ENCODE assay signal across 36 mouse cellular contexts in genomic region chr9:40878998-40879397, GRCm38 (mm10). TPM values are rescaled to one million over a fixed set of nuclear protein-coding genes. Genes with fewer than 3 reads are reported as not detected.
DNase-seq lines count a peak whose midpoint lies in the region; ATAC-seq and TF ChIP-seq lines count a peak whose summit lies in the region.
"Had no signal": no experiment of that assay in that cellular context is flagged by ENCODE, and none has a peak within 500 bp of the region (broad histone marks: within the 10 kb centered on the region; RNA-seq: fewer than 3 reads in every experiment).

No protein-coding gene starts in this region.

- H3K27me3 ChIP-seq in forebrain, embryonic 11.5 days (ENCODE audit: control insufficient read depth, insufficient read depth, low read length) = peaks cover 92% of the 10 kb centered on the region
- peaks cover 73% of the 10 kb centered on the region for H3K27me3 ChIP-seq in forebrain, embryonic 16.5 days (replicated peaks; ENCODE audit: control insufficient read depth, insufficient read depth, low read length)
- peaks cover 67% of the 10 kb centered on the region for H3K27me3 ChIP-seq in limb, embryonic 11.5 days (ENCODE audit: control insufficient read depth, insufficient read depth, low read length)
- peaks cover 97% of the 10 kb centered on the region for H3K27me3 ChIP-seq in limb, embryonic 10.5 days (ENCODE audit: low read depth, poor library complexity, severe bottlenecking)
- H3K27me3 ChIP-seq in E14TG2a.4 (ENCODE audit: insufficient read depth, low read length) = peaks cover 82% of the 10 kb centered on the region

- H3K9ac ChIP-seq in forebrain, embryonic 11.5 days (ENCODE audit: low read length) = no peak overlapping the region
- no peak overlapping the region for H3K9ac ChIP-seq in forebrain, embryonic 16.5 days (replicated peaks; ENCODE audit: low read depth, low read length)
- H3K9ac ChIP-seq in limb, embryonic 11.5 days (ENCODE audit: low read length) = no peak overlapping the region
- H3K9ac ChIP-seq in ES-E14 (ENCODE audit: insufficient read depth, low read depth, low read length, poor library complexity, severe bottlenecking) = no peak overlapping the region
- H3K9ac ChIP-seq: embryonic facial prominence, embryonic 15.5 days; heart, embryonic 13.5 days; limb, embryonic 15.5 days; liver, embryonic 13.5 days; stomach, embryonic 15.5 days had no signal

- H3K9me3 ChIP-seq in forebrain, embryonic 11.5 days (ENCODE audit: control insufficient read depth, low read length) = no peaks in the 10 kb centered on the region
- no peaks in the 10 kb centered on the region for H3K9me3 ChIP-seq in forebrain, embryonic 16.5 days (ENCODE audit: control insufficient read depth, low read length)
- H3K9me3 ChIP-seq in limb, embryonic 11.5 days (ENCODE audit: control insufficient read depth, low read length) = no peaks in the 10 kb centered on the region
- H3K9me3 ChIP-seq in limb, embryonic 10.5 days (replicated peaks) = no peaks in the 10 kb centered on the region
- peaks cover 14% of the 10 kb centered on the region for H3K9me3 ChIP-seq in E14TG2a.4 (ENCODE audit: low read length)
- H3K9me3 ChIP-seq in ES-E14 (ENCODE audit: control insufficient read depth, insufficient read depth, low read depth, low read length) = no peaks in the 10 kb centered on the region
- H3K9me3 ChIP-seq: embryonic facial prominence, embryonic 15.5 days; G1E; heart, embryonic 13.5 days; limb, embryonic 15.5 days; liver, embryonic 13.5 days; stomach, embryonic 15.5 days had no signal

- no peaks in the 10 kb centered on the region for H3K36me3 ChIP-seq in forebrain, embryonic 11.5 days (ENCODE audit: control insufficient read depth, insufficient read depth, low read length)
- H3K36me3 ChIP-seq in forebrain, embryonic 16.5 days (ENCODE audit: control insufficient read depth, insufficient read depth) = no peaks in the 10 kb centered on the region
- no peaks in the 10 kb centered on the region for H3K36me3 ChIP-seq in limb, embryonic 11.5 days (ENCODE audit: control insufficient read depth, insufficient read depth, low read length)
- no peaks in the 10 kb centered on the region for H3K36me3 ChIP-seq in limb, embryonic 10.5 days
- no peaks in the 10 kb centered on the region for H3K36me3 ChIP-seq in E14TG2a.4 (ENCODE audit: insufficient read depth, low read length)
- no peaks in the 10 kb centered on the region for H3K36me3 ChIP-seq in ES-E14 (ENCODE audit: control insufficient read depth, insufficient read depth, low read length, poor library complexity, severe bottlenecking)
- H3K36me3 ChIP-seq: embryonic facial prominence, embryonic 15.5 days; G1E; heart, embryonic 13.5 days; limb, embryonic 15.5 days; liver, embryonic 13.5 days; stomach, embryonic 15.5 days had no signal

- DNase-seq in forebrain, embryonic 11.5 days (ENCODE audit: low spot score) = peak; percentile 57
- peak; percentile 42 for DNase-seq in limb, embryonic 11.5 days (ENCODE audit: low spot score)
- DNase-seq in limb, embryonic 10.5 days (ENCODE audit: low spot score) = no peak
- DNase-seq in ES-E14 (ENCODE audit: low read depth, low spot score) = peak; percentile 36
- DNase-seq in gastrocnemius, postnatal 14 days = no peak
- no peak for DNase-seq in left cerebral cortex, adult 18-20 months (ENCODE audit: low spot score in 2 of 2)
- DNase-seq: adrenal gland, postnatal 25 days; cerebellum, adult 2 months; cerebellum, postnatal 25 days; gastrocnemius, adult 2 months; heart, postnatal 10 days; kidney, adult 11 months; kidney, postnatal 25 days; liver, embryonic 13.5 days; lung, adult 18-20 months; lung, postnatal 4 days; right cerebral cortex, postnatal 25 days had no signal

- under 1% methylated on average over 14 of the region's 14 CpGs for WGBS in forebrain, embryonic 11.5 days
- 1% methylated on average over 14 of the region's 14 CpGs for WGBS in forebrain, embryonic 16.5 days
- WGBS in limb, embryonic 11.5 days = under 1% methylated on average over 14 of the region's 14 CpGs
- 2% methylated on average over 14 of the region's 14 CpGs for WGBS in limb, embryonic 10.5 days

- H3K4me1 ChIP-seq in forebrain, embryonic 11.5 days (replicated peaks; ENCODE audit: control insufficient read depth, insufficient read depth, low read length) = peaks cover 6% of the 10 kb centered on the region
- peaks cover 8% of the 10 kb centered on the region for H3K4me1 ChIP-seq in forebrain, embryonic 16.5 days (replicated peaks; ENCODE audit: control insufficient read depth, insufficient read depth, low read length)
- peaks cover 3% of the 10 kb centered on the region; the same call in 1 of the 2 replicates for H3K4me1 ChIP-seq in limb, embryonic 11.5 days (ENCODE audit: control insufficient read depth, insufficient read depth, low read length)
- H3K4me1 ChIP-seq in limb, embryonic 10.5 days = peaks cover 18% of the 10 kb centered on the region
- H3K4me1 ChIP-seq in E14TG2a.4 (replicated peaks; ENCODE audit: low read depth, low read length) = peaks cover 29% of the 10 kb centered on the region
- H3K4me1 ChIP-seq in ES-E14 (ENCODE audit: control insufficient read depth in 2 of 2, insufficient read depth in 2 of 2, low read length in 2 of 2, poor library complexity in 1 of 2) = peaks cover 0 to 3% of the 10 kb centered on the region in 2 experiments; a peak in 1 of 4 replicates
- H3K4me1 ChIP-seq: liver, embryonic 13.5 days had no signal

- no peak overlapping the region for H3K4me3 ChIP-seq in forebrain, embryonic 11.5 days (ENCODE audit: low read depth, low read length)
- H3K4me3 ChIP-seq in forebrain, embryonic 16.5 days (replicated peaks; ENCODE audit: low read length) = no peak overlapping the region
- no peak overlapping the region for H3K4me3 ChIP-seq in limb, embryonic 11.5 days (ENCODE audit: low read depth, low read length)
- no peak overlapping the region for H3K4me3 ChIP-seq in limb, embryonic 10.5 days
- peak overlapping the region; percentile 55 for H3K4me3 ChIP-seq in E14TG2a.4 (replicated peaks; ENCODE audit: low read length)
- H3K4me3 ChIP-seq in ES-E14 (ENCODE audit: insufficient read depth in 1 of 2, low read depth in 1 of 2, low read length in 2 of 2, poor library complexity in 1 of 2, severe bottlenecking in 1 of 2) = peak overlapping the region in 1 of 2 experiments; percentile 12; a peak in 1 of 4 replicates
- H3K4me3 ChIP-seq: embryonic facial prominence, embryonic 15.5 days; gastrocnemius, adult 2 months; left cerebral cortex, adult 2 months; liver, embryonic 13.5 days; megakaryocyte, embryonic 14.5 days; stomach, embryonic 15.5 days had no signal

- ATAC-seq in forebrain, embryonic 11.5 days (replicated peaks; ENCODE audit: low FRiP score) = no peak
- ATAC-seq in forebrain, embryonic 16.5 days = no peak
- no peak for ATAC-seq in limb, embryonic 11.5 days (ENCODE audit: insufficient number of reproducible peaks, low FRiP score, low TSS enrichment, low read depth)
- ATAC-seq: CD4-positive, CD25-positive, alpha-beta regulatory T cell, adult 4 months; lung, postnatal 0 days had no signal

- H3K4me2 ChIP-seq in forebrain, embryonic 11.5 days (ENCODE audit: low read depth, low read length, severe bottlenecking) = no peak overlapping the region
- H3K4me2 ChIP-seq in forebrain, embryonic 16.5 days (ENCODE audit: low read length) = no peak overlapping the region
- H3K4me2 ChIP-seq in limb, embryonic 11.5 days (ENCODE audit: low read depth, severe bottlenecking) = no peak overlapping the region
- H3K4me2 ChIP-seq: embryonic facial prominence, embryonic 15.5 days; limb, embryonic 15.5 days; liver, embryonic 13.5 days; stomach, embryonic 15.5 days had no signal

- no peak overlapping the region for H3K27ac ChIP-seq in forebrain, embryonic 11.5 days (ENCODE audit: low read depth, low read length)
- no peak overlapping the region for H3K27ac ChIP-seq in forebrain, embryonic 16.5 days (ENCODE audit: low read length)
- no peak overlapping the region for H3K27ac ChIP-seq in limb, embryonic 11.5 days (replicated peaks; ENCODE audit: low read depth, low read length)
- no peak overlapping the region for H3K27ac ChIP-seq in limb, embryonic 10.5 days
- no peak overlapping the region for H3K27ac ChIP-seq in ES-E14 (ENCODE audit: insufficient read depth, low read depth, low read length, poor library complexity, severe bottlenecking)
- H3K27ac ChIP-seq: embryonic facial prominence, embryonic 15.5 days; gastrocnemius, adult 2 months; heart, embryonic 13.5 days; left cerebral cortex, adult 2 months; limb, embryonic 15.5 days; liver, embryonic 13.5 days; stomach, embryonic 15.5 days had no signal

- in situ Hi-C loops in ES-E14 (cut with MboI; ENCODE audit: low sequenced_read_pairs in 2 of 2, unreplicated experiment in 2 of 2) = no loop called here

- no peak for TF ChIP-seq CTCF in E14TG2a.4 (conservative IDR thresholded peaks at IDR 0.05; ENCODE audit: low read length)

- intact Hi-C loops in gastrocnemius, postnatal 14 days (cut with DNase I; ENCODE audit: low total_unique reads) = no loop called here

TF ChIP-seq in ES-E14, 5 proteins besides CTCF, POLR2A, EP300 and RAD21:
- TF ChIP-seq ZNF384 (IDR thresholded peaks at IDR 0.05; ENCODE audit: low read depth, low read length) = no peak
- TF ChIP-seq ZC3H11A (IDR thresholded peaks at IDR 0.05; ENCODE audit: borderline replicate concordance, low read depth, low read length) = no peak
- TF ChIP-seq MAFK (IDR thresholded peaks at IDR 0.05; ENCODE audit: insufficient read depth, low read depth, low read length) = no peak
- TF ChIP-seq CHD2 (IDR thresholded peaks at IDR 0.05; ENCODE audit: low read depth, low read length) = no peak

RNA-seq across cellular contexts. Expression of gene Bsx, which starts 5.1 kb away (rescaled TPM):
- 0.72 and 1.7 TPM in 2 replicates for polyA plus RNA-seq in forebrain, embryonic 11.5 days (2014; fragmentation: Nextera tagmentation; extraction: Ambion mirVana)
- polyA plus RNA-seq in forebrain, embryonic 16.5 days (2015; fragmentation: Nextera tagmentation; extraction: Ambion mirVana) = 0.29 and 0.61 TPM in 2 replicates
- polyA plus RNA-seq in limb, embryonic 11.5 days (2014; fragmentation: Nextera tagmentation; extraction: Ambion mirVana) = not detected in 2 replicates
- polyA plus RNA-seq in limb, embryonic 10.5 days (2016; fragmentation: Nextera tagmentation; extraction: Ambion mirVana) = not detected in 2 replicates
- not detected in 2 replicates for total RNA-seq in ES-E14 (2012; rRNA removed)
- total RNA-seq in gastrocnemius, postnatal 14 days (2021) = not detected
- total RNA-seq in left cerebral cortex, adult 18-20 months (2021) = not detected
- total RNA-seq: adrenal gland, adult 18-20 months; adrenal gland, postnatal 25 days; G1E; gastrocnemius, adult 2 months; heart, adult 8-10 months; heart, postnatal 10 days; hematopoietic stem cell, adult 5-6 weeks; layer of hippocampus, adult 18-20 months; layer of hippocampus, postnatal 10 days; left cerebral cortex, adult 2 months had no signal
- polyA plus RNA-seq: CD4-positive, CD25-positive, alpha-beta regulatory T cell, adult 4 months; embryonic facial prominence, embryonic 15.5 days; G1E; gonadal fat pad, adult 2 months; heart, embryonic 13.5 days; kidney, embryonic 14.5 days; limb, embryonic 15.5 days; liver, embryonic 13.5 days; lung, postnatal 0 days; neural tube, embryonic 14.5 days; stomach, embryonic 15.5 days had no signal

Comparison
In these comparisons a context has a peak if more than half of its experiments do, and no peak if none do; other contexts are left out.
1. DNase-seq: peak in forebrain, embryonic 11.5 days (single experiment), limb, embryonic 11.5 days (single experiment) and ES-E14 (single experiment); none in limb, embryonic 10.5 days (single experiment), gastrocnemius, postnatal 14 days (single experiment) and left cerebral cortex, adult 18-20 months (0 of 2).